Mouse (Mus musculus) forebrain, embryonic 15.5 days (tissue): ENCODE data around the gene Pbrm1. TPM values are rescaled to one million over a fixed set of nuclear protein-coding genes. Genes with fewer than 3 reads are reported as not detected.
A peak's percentile ranks its signal among the peaks of the same experiment; 100 is the strongest.

ENCODE experiments used
- ATAC-seq: fragments of 200-750 bp; cut with Nextera tagmentation; replicated peaks from 2 replicates; pipeline ENCODE4 v1.8.0; 2017; ENCODE audit warnings: mild to moderate bottlenecking, moderate TSS enrichment, moderate library complexity
- H3K27ac ChIP-seq: fragments of 300-500 bp; sonication (generic); replicated peaks from 2 replicates; pipeline ENCODE4 v1.5.1; 2015; ENCODE audit warnings: mild to moderate bottlenecking, inconsistent platforms
- H3K27me3 ChIP-seq: fragments of 300-500 bp; sonication (generic); 2 replicates; pipeline ENCODE4 v1.6.1; 2015; ENCODE audit warnings: inconsistent platforms
- H3K36me3 ChIP-seq: fragments of 300-500 bp; sonication (generic); 2 replicates; pipeline ENCODE4 v1.6.1; 2015; ENCODE audit warnings: mild to moderate bottlenecking, inconsistent platforms
- H3K4me1 ChIP-seq: fragments of 300-500 bp; sonication (generic); 2 replicates; pipeline ENCODE4 v1.6.1; 2015; ENCODE audit warnings: inconsistent platforms
- H3K4me2 ChIP-seq: fragments of 300-500 bp; sonication (generic); replicated peaks from 2 replicates; pipeline ENCODE4 v1.6.1; 2015; ENCODE audit warnings: mild to moderate bottlenecking, inconsistent platforms
- H3K4me3 ChIP-seq: fragments of 300-500 bp; sonication (generic); 2 replicates; pipeline ENCODE4 v1.5.1; 2015; ENCODE audit warnings: mild to moderate bottlenecking, inconsistent platforms
- H3K9ac ChIP-seq: fragments of 300-500 bp; sonication (generic); replicated peaks from 2 replicates; pipeline ENCODE4 v1.6.1; 2015; ENCODE audit warnings: mild to moderate bottlenecking, inconsistent platforms
- H3K9me3 ChIP-seq: fragments of 300-500 bp; sonication (generic); 2 replicates; pipeline ENCODE4 v1.6.1; 2016; ENCODE audit warnings: inconsistent platforms
- WGBS: fragments of 180-500 bp; shearing (Covaris S2); methylation state at CpG from one replicate; pipeline ENCODE4 v1.1.7; 2015; ENCODE audit warnings: mixed read lengths; 5-methylcytosine and 5-hydroxymethylcytosine counted together
- polyA plus RNA-seq: library from polyadenylated mRNA; unstranded; fragments of >200 nt; fragmentation: Nextera tagmentation; extraction: Ambion mirVana; gene quantifications from 2 replicates; pipeline ENCODE4 v1.2.1, GENCODE M21; 2015

Pbrm1 gene
- polyA plus RNA-seq, 1 experiment from 2014 or later: 165 TPM

GRCm38 (mm10) chr14:31088515-31088914 is 69.6 kb downstream of the Pbrm1 start:
- 96% methylated on average over 2 of the region's 2 CpGs for WGBS
- H3K4me3 ChIP-seq: no peak overlapping the region
- no peak overlapping the region for H3K27ac ChIP-seq
- no peak overlapping the region for H3K9ac ChIP-seq
- ATAC-seq: no peak
- H3K27me3 ChIP-seq: no peaks in the 10 kb centered on the region
- no peaks in the 10 kb centered on the region for H3K9me3 ChIP-seq
- H3K4me2 ChIP-seq: no peak overlapping the region
- H3K4me1 ChIP-seq: no peaks in the 10 kb centered on the region
- H3K36me3 ChIP-seq: peaks cover 81% of the 10 kb centered on the region

- Histone ChIP-seq H3K36me3 (peaks cover 84% of the 10 kb centered on the region), H3K4me2 (no peak overlapping the region), H3K4me1 (no peaks in the 10 kb centered on the region), H3K9me3 (no peaks in the 10 kb centered on the region), H3K4me3 (no peak overlapping the region), H3K9ac (no peak overlapping the region), H3K27me3 (no peaks in the 10 kb centered on the region), H3K27ac (no peak overlapping the region)
- ATAC-seq: no peak
- WGBS: 97% methylated on average over 1 of the region's 1 CpGs
These were observed 71.0 kb downstream of the Pbrm1 start for GRCm38 (mm10) chr14:31089918-31090317.

DNA sequence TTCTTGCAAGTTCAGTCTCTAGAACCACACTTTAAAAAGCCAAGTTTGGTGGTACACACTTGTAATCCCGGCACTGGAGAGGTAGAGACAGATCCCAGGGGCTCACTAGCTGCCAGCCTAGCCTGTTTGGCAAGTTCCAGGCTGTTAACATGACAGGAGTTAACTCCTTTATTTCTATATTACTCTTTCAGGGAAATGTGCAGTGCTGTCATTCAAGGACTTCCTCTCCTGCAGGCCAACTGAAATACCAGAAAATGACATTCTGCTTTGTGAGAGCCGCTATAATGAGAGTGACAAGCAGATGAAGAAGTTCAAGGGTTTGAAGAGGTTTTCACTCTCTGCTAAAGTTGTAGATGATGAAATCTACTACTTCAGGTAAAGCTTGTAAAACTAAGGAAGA is 86.2 kb downstream of the Pbrm1 start:
- Histone ChIP-seq H3K9ac (no peak overlapping the region), H3K27ac (no peak overlapping the region), H3K4me1 (no peaks in the 10 kb centered on the region), H3K27me3 (no peaks in the 10 kb centered on the region), H3K4me2 (no peak overlapping the region), H3K4me3 (no peak overlapping the region), H3K9me3 (no peaks in the 10 kb centered on the region), H3K36me3 (peaks cover 66% of the 10 kb centered on the region)
- no peak for ATAC-seq
- WGBS: 94% methylated on average over 2 of the region's 2 CpGs

DNA sequence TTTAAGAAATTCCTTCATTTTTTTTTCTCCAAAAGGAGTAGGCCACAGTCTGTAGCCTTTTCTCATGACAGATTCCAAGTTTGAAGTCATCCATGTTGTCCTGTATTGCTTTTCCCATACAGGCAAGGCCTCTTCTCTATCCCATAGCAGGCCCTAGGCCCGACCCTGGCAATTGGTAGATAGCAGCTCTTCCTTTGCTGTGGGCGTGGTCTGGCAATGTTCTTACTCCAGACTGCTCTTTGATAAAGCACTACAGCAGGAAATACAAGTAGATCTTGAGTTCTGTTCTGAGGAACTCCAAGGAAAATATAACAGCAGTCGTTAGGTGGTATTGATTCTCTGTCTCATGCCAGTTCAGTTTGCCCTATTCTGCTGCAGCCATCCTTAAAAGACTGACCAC is 91.7 kb downstream of the Pbrm1 start:
- H3K27ac ChIP-seq: no peak overlapping the region
- H3K4me1 ChIP-seq: no peaks in the 10 kb centered on the region
- peaks cover 79% of the 10 kb centered on the region for H3K36me3 ChIP-seq
- no peak overlapping the region for H3K4me2 ChIP-seq
- no peaks in the 10 kb centered on the region for H3K27me3 ChIP-seq
- H3K9me3 ChIP-seq: no peaks in the 10 kb centered on the region
- no peak overlapping the region for H3K4me3 ChIP-seq
- WGBS: 86% methylated on average over 3 of the region's 3 CpGs
- ATAC-seq: no peak
- H3K9ac ChIP-seq: no peak overlapping the region

- 87% methylated on average over 5 of the region's 5 CpGs for WGBS
- no peak for ATAC-seq
- H3K4me3 ChIP-seq: no peak overlapping the region
- no peaks in the 10 kb centered on the region for H3K27me3 ChIP-seq
- no peak overlapping the region for H3K27ac ChIP-seq
- H3K4me2 ChIP-seq: no peak overlapping the region
- peaks cover 79% of the 10 kb centered on the region for H3K36me3 ChIP-seq
- no peaks in the 10 kb centered on the region for H3K9me3 ChIP-seq
- no peaks in the 10 kb centered on the region for H3K4me1 ChIP-seq
- H3K9ac ChIP-seq: no peak overlapping the region
These were observed 93.2 kb downstream of the Pbrm1 start for GRCm38 (mm10) chr14:31112187-31112586.

DNA sequence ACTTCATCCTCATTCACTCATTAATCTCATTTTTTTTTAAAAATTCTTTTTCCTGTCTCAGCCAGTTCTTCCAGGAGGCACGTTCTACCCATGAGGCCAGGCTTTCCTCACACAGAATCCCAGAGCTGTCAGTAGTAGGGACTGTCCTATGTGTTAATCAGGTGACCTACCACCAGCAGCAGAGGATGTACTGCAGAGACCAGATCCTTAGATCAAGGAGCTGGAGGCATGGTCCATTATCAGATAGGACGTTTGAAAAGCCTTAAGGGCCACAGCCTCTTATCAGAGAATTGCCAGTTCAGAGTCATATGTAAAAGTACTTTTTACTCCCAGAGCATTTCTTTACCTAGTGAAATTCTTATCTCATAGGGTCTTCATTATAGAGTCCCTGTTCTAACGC is 95.1 kb downstream of the Pbrm1 start:
- Histone ChIP-seq H3K4me1 (no peaks in the 10 kb centered on the region), H3K4me3 (no peak overlapping the region), H3K27me3 (no peaks in the 10 kb centered on the region), H3K4me2 (no peak overlapping the region), H3K27ac (no peak overlapping the region), H3K9me3 (no peaks in the 10 kb centered on the region), H3K9ac (no peak overlapping the region), H3K36me3 (peaks cover 76% of the 10 kb centered on the region)
- ATAC-seq: no peak
- 82% methylated on average over 3 of the region's 3 CpGs for WGBS

GRCm38 (mm10) chr14:31115522-31115921 is 96.6 kb downstream of the Pbrm1 start:
- H3K9ac ChIP-seq: no peak overlapping the region
- H3K4me1 ChIP-seq: no peaks in the 10 kb centered on the region
- 78% methylated on average over 2 of the region's 2 CpGs for WGBS
- peaks cover 72% of the 10 kb centered on the region for H3K36me3 ChIP-seq
- no peaks in the 10 kb centered on the region for H3K9me3 ChIP-seq
- H3K4me3 ChIP-seq: no peak overlapping the region
- no peaks in the 10 kb centered on the region for H3K27me3 ChIP-seq
- ATAC-seq: no peak
- no peak overlapping the region for H3K27ac ChIP-seq
- H3K4me2 ChIP-seq: no peak overlapping the region

- H3K9me3 ChIP-seq: no peaks in the 10 kb centered on the region
- H3K4me1 ChIP-seq: peaks cover 36% of the 10 kb centered on the region
- H3K9ac ChIP-seq: no peak overlapping the region
- H3K4me2 ChIP-seq: no peak overlapping the region
- 64% methylated on average over 9 of the region's 9 CpGs for WGBS
- no peaks in the 10 kb centered on the region for H3K27me3 ChIP-seq
- H3K27ac ChIP-seq: no peak overlapping the region
- peaks cover 20% of the 10 kb centered on the region for H3K36me3 ChIP-seq
- ATAC-seq: no peak
- no peak overlapping the region for H3K4me3 ChIP-seq
These were observed 106.5 kb downstream of the Pbrm1 start for GRCm38 (mm10) chr14:31125106-31126075.

DNA sequence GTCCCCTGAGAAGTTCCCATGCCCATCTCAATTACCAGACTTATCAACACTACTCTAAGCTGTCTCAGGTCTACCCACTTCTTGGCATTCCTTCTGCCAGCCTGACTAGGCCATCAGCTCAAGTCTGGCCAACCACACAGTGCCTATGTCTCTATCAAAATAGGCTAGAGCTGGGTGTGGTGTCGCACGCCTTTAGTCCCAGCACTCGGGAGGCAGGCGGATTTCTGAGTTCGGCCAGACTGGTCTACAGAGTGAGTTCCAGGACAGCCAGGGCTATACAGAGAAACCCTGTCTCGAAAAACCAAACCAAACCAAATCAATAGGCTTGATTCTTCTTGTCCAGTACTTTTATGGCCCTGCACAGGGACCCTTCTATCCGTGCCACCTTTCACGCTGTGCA is 107.9 kb downstream of the Pbrm1 start:
- H3K4me1 ChIP-seq: peaks cover 47% of the 10 kb centered on the region
- no peak overlapping the region for H3K4me3 ChIP-seq
- no peak overlapping the region for H3K9ac ChIP-seq
- H3K36me3 ChIP-seq: peaks cover 13% of the 10 kb centered on the region
- H3K4me2 ChIP-seq: no peak overlapping the region
- no peak for ATAC-seq
- no peak overlapping the region for H3K27ac ChIP-seq
- 96% methylated on average over 8 of the region's 8 CpGs for WGBS
- H3K9me3 ChIP-seq: no peaks in the 10 kb centered on the region
- no peaks in the 10 kb centered on the region for H3K27me3 ChIP-seq

- Histone ChIP-seq H3K4me2 (peak overlapping the region; percentile 87), H3K27me3 (no peaks in the 10 kb centered on the region), H3K9ac (peak overlapping the region; percentile 74), H3K36me3 (peaks cover 6% of the 10 kb centered on the region), H3K9me3 (no peaks in the 10 kb centered on the region), H3K4me3 (peak overlapping the region; percentile 90), H3K4me1 (peaks cover 61% of the 10 kb centered on the region), H3K27ac (peak overlapping the region; percentile 89)
- ATAC-seq: peak; percentile 11; the same call in 1 of the 2 replicates
- 1% methylated on average over 23 of the region's 23 CpGs for WGBS
These were observed 109.3 kb downstream of the Pbrm1 start for GRCm38 (mm10) chr14:31128101-31128825.

GRCm38 (mm10) chr14:31128826-31129219 is 109.9 kb downstream of the Pbrm1 start, which contains the start of gene Smim4:
Gene Smim4 (minus strand): TSS chr14:31128956.
- under 1% methylated on average over 33 of the region's 33 CpGs for WGBS
- H3K27me3 ChIP-seq: no peaks in the 10 kb centered on the region
- peaks cover 67% of the 10 kb centered on the region for H3K4me1 ChIP-seq
- peak within 1 kb of the TSS; percentile 87 for H3K4me2 ChIP-seq
- peaks cover under 1% of the 10 kb centered on the region; the same call in 1 of the 2 replicates for H3K36me3 ChIP-seq
- ATAC-seq: peak; percentile 96
- peak within 1 kb of the TSS; percentile 89 for H3K27ac ChIP-seq
- H3K9me3 ChIP-seq: no peaks in the 10 kb centered on the region
- H3K4me3 ChIP-seq: peak within 1 kb of the TSS; percentile 90
- peak within 1 kb of the TSS; percentile 74 for H3K9ac ChIP-seq
